Mouse (Mus musculus): ENCODE results near the gene Sp6.

The Sp6 gene

GRCm38 (mm10) chr11:97013121-97013670, at the start of gene Sp6:
TSS of gene Sp6 (plus strand) at chr11:97013394.
- DNase-seq (ENCODE audit: low spot score): no peak

- peak; percentile 95 for DNase-seq (ENCODE audit: low spot score)
Observed at GRCm38 (mm10) chr11:96963580-96963979, 49.6 kb upstream of the Sp6 start.

DNA sequence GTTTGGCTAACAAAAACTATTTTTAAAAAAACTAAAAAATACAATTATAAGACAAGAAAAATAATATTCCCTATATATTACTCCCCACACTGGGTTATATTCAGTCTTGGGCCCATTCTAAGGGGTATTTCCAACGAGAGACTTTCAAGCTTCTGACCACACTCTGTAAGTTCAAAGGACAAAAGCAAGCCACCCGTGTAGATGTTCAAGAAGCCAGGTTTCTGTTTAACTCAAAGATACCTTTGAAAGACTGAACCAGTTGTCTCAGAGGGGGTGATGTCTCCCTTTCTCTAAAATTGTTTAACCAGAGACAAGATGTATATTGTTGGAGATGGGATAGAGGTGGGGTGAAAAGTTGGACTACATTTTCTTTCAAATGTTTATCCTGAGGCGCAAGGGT, 47.0 kb upstream of the Sp6 start:
- no peak for DNase-seq (ENCODE audit: low spot score)

DNA sequence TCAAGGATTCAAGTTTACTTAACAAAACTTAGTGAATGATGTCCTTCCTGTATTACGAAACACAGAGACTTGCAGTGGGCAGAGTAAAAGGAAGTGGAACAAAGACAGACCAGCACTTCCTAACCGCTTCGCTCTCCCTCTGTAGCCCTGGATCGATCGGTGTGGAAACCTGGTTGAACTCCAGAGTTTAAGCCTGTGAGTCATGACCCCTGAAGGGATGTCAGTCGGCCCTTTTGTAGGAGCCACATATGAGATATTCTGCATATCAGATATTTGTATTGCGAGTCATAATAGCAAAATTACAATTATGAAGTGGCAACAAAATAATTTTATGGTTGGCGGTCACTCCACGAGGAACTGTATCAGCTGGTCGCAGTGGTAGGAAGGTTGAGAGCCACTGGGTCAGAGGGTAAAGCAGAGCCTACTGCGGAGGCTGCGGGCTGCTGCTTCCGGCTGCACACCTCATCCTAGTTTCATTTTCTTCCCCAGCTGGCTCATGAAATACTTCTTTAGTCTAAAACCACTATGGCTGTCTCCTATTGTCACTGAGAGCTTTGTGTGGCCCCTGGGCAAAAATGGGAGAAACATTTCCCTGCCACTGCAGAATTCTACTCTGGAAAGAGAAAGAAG, 46.2 kb upstream of the Sp6 start:
- no peak for DNase-seq (ENCODE audit: low spot score)

- DNase-seq (ENCODE audit: low spot score): no peak
Observed at GRCm38 (mm10) chr11:96967544-96968269, 45.5 kb upstream of the Sp6 start.

DNA sequence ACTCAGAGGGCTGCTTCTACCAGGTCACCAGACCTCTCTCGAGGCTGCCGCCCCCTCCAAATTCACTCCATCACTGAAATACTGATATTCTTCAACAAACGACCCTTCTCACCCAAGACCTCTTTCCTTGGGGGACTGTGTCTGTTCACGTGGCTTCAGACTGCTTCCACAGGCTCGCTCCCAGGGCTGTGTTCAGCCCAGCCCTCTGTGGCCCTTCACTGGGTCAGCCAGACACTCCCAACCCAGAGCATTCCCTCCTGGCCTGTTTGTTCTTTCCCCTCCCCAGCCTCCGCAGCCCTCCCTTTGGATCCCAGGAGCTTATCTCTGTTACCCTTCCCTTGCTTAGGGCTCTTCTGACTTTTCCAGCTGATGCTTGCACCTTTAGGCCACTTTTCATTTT, 44.7 kb upstream of the Sp6 start:
- DNase-seq (ENCODE audit: low spot score): no peak

DNA sequence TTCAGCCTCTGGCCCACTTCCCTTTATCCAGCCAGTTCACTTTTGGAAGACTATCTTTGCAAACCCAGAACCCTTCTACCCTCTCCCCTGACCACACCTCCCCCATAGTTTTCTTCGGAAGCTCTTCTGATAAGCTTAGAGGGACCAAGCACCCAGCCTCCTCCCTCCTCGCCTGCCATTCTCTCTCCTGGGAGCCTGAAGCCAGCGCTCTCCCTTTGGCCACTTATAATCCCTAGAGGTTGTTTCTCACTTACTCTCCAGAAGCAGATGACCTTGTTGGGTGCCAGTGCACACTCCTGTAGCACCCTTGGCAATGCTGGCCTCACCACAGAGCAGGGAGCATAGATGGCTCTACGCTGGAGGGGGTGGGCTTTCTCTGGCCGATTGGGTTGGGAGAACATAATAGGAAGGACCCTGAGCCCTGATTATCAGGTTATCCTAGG, 43.9 kb upstream of the Sp6 start:
- no peak for DNase-seq (ENCODE audit: low spot score)

DNA sequence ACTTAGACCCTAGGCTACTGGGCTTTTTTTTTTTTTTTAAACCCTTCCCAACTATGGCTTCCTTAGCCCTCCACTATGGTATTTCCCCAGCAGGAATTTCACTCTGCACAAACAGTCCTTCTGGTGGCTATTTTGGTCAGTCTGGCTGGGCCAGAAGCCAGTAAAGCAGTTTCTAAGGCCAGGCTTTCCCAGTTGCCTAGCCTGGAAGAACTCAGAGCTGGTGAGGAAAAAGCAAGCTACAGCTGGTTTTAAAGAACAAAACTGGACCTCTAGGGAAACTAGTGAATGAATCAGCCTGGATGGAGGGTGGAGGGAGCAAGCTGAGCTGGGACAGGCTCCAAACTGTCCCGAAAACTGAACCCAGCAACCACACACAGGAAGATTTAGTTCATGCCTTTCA, 43.4 kb upstream of the Sp6 start:
- DNase-seq (ENCODE audit: low spot score): no peak

GRCm38 (mm10) chr11:96970341-96970740, 42.9 kb upstream of the Sp6 start:
- DNase-seq (ENCODE audit: low spot score): no peak

DNA sequence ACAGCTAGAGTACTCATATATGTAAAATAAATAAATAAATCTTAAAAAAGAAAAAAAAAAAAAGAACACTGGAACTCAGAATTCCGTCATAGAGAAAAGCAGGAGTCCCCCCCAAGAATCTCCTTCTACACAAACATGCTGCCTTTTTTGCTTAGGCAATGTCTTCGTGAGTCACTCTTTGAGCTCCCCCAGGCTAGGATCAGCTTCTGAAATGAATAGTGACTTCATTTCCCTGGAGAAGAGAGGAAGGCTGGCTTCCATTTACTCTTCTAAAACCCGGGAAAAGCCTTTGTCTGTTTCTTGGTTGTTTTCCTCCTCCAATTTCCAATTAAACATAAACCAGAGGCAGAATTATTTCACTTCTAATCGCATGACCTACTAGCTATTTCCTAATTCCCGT, 40.3 kb upstream of the Sp6 start:
- DNase-seq (ENCODE audit: low spot score): no peak

DNA sequence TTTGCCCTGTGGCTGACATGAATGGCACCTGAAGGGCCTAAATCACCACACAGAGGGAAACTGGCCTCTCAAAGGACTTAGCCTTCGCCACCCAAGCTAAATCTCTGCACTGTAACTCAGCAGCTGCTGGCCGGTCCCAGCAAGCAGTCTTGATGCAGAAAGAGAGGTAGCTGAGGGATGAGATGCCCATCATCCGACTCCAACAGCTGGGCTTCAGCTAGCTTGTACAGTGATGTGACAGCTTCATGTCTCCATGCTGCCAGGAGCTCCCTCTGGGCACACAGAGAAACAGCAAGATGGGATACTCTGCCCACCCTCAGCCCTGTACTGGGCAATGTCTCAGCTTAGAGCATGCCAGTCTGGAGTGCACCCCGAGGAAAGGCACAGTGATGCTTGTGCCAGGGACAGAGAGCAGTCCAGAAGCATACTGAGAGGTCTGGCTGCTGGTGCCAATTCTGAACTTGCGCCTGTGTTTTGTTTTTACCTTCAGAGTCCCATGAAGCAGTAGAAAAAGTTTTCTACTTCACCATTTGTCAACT, 39.7 kb upstream of the Sp6 start:
- no peak for DNase-seq (ENCODE audit: low spot score)

- no peak for DNase-seq (ENCODE audit: low spot score)
Observed at GRCm38 (mm10) chr11:96974813-96975212, 38.4 kb upstream of the Sp6 start.

GRCm38 (mm10) chr11:96975511-96976378, 37.4 kb upstream of the Sp6 start:
- DNase-seq (ENCODE audit: low spot score): no peak

DNA sequence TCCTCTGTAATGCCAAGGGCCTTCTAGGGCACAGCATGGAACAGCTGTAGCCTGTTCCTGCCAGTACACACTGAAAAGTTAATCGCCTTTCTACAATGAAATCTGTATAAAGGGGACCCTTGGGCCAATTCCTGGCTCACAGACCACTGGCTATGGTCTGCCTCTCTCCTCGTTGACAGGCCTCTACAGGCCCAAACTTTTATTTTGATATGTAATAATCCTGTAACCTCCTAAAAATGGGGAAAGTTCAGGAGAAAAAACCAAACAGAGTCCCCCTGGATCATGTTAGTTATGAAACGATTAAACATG, 36.9 kb upstream of the Sp6 start:
- no peak for DNase-seq (ENCODE audit: low spot score)

- peak; percentile 82 for DNase-seq (ENCODE audit: low spot score)
Observed at GRCm38 (mm10) chr11:96976911-96977591, 36.1 kb upstream of the Sp6 start.

- DNase-seq (ENCODE audit: low spot score): peak; percentile 100
Observed at GRCm38 (mm10) chr11:96977606-96978400, 35.4 kb upstream of the Sp6 start.

- DNase-seq (ENCODE audit: low spot score): no peak
Observed at GRCm38 (mm10) chr11:96978401-96979246, 34.6 kb upstream of the Sp6 start.

- no peak for DNase-seq (ENCODE audit: low spot score)
Observed at GRCm38 (mm10) chr11:96979329-96979728, 33.9 kb upstream of the Sp6 start.

DNA sequence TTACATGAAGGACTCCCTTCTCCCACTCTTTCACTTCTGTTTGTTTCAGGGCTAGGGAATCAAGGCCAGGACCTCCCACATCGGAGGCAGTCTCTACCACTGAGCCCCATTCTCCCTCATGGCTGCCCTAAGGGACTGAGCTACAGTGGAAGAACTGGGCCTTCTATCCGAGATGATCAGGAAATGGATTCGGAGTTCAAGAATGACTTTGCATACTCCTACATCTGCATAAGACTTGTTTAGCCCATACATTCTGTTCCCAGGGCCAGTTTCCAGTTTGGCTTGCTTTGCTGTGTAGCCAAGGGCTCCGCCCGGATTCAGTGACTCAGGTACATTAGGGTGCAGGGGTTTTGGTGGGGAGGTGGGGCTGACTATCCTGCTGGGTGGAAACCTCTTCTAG, 33.2 kb upstream of the Sp6 start:
- no peak for DNase-seq (ENCODE audit: low spot score)

- no peak for DNase-seq (ENCODE audit: low spot score)
Observed at GRCm38 (mm10) chr11:96981461-96981860, 31.7 kb upstream of the Sp6 start.

All from layer of hippocampus, adult 11-12 months (tissue).